Mouse (Mus musculus) neutrophil, adult 5-6 weeks (primary cell): ENCODE data around the gene Cuedc1. TPM values are rescaled to one million over a fixed set of nuclear protein-coding genes. Genes with fewer than 3 reads are reported as not detected.

ENCODE experiments used
- ATAC-seq: fragments of 151-379, 151-347 bp; 2 replicates; pipeline ENCODE4 v1.8.0; 2017; ENCODE audit warnings: mild to moderate bottlenecking, moderate TSS enrichment; ENCODE audit not compliant: insufficient number of reproducible peaks, poor library complexity, low FRiP score, severe bottlenecking; ENCODE audit errors: extremely low read depth
- total RNA-seq: library from RNA; stranded (forward); fragments of 200-1000 nt; gene quantifications from 2 replicates; pipeline ENCODE4 v1.2.3, GENCODE M21; 2017

Cuedc1 gene
- total RNA-seq, 1 experiment from 2014 or later = 6.3 TPM

DNA sequence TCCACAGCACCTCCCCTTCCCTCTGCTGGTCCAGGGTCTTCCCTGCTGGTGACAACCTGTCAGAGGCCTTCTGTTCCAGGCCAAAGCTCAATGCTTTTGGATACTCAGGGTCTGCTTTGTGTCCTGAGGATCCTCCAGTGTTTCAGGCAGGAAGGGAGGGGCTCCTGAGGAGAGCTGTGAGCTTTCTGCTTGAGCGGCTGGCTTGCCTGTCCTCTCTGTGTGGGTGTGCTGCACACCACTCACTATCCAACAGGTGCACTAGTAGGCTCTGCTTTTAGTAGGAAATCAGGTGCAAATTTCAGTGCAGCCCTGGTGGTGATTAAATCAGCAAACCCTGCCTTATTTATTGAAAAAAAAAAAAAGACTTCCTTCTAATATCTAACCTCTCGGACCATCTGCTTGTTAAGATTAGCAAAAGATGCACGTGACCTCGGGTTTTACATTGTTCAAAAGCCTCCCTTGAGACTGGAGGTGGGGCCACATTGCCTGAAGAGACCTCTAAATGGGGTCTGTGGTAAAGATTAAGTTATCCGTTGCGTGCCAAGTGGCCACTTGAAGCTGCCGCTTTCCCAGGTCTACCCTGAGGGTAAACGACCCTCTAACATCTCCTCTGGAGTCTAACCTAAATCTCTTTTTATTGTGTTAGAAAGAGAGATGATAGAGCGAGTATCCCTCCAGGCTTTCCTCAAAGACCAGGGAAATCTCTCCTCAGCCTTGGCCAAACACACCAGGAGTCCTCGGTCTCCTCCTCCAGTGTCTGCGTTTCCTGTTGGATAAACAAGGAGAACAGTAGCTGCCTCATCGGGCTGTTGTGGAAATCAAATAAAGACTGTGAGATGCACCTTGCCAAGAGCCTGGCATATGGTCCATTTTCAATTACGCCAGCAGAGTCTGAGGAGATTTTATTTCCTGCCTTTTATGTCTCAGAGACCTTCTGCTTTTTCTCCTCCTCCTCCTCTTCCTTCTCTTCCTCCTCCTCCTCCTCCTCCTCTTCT, 42.5 kb downstream of the Cuedc1 start:
- ATAC-seq = no peak

- ATAC-seq = no peak
These were observed 44.5 kb downstream of the Cuedc1 start for GRCm38 (mm10) chr11:88142362-88142761.

GRCm38 (mm10) chr11:88144100-88144499, 46.2 kb downstream of the Cuedc1 start:
- no peak for ATAC-seq

DNA sequence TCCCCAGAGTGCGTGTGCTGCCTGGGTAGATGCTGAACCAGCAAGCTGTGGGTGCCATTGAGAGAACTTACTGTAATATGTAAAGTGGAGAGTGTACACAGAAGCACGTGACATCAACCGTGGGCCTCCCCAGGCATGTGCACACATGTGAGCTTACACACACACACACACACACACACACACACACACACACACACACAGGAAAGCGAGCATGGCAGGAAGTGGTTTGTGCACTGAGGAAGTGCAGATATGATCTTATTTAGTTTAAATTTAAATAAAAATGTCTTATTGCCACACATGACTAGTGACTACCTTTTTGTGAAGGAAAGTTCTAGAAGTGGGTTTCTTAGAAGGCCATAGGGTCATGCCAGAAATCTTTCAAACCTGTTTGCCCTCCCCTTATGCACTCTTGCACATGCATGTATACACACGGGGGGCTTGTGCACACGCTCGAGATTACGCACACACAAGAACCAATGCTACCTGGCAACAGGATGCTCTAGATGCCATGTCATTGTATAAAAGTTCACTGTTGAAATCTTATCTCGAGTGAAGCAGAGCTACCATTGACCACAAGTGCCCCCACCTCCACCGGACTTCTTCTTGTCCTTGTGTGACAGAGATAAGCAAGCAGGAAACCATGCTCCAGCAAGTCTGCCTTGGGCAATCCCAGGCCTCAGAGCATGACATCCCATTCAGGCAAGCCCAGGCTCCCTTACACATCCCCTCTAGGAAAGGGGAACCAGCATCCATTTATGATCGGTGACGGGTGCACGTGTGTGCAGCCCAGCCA, 47.6 kb downstream of the Cuedc1 start:
- ATAC-seq = peak; percentile 62

- no peak for ATAC-seq
These were observed 48.6 kb downstream of the Cuedc1 start for GRCm38 (mm10) chr11:88146264-88147060.

DNA sequence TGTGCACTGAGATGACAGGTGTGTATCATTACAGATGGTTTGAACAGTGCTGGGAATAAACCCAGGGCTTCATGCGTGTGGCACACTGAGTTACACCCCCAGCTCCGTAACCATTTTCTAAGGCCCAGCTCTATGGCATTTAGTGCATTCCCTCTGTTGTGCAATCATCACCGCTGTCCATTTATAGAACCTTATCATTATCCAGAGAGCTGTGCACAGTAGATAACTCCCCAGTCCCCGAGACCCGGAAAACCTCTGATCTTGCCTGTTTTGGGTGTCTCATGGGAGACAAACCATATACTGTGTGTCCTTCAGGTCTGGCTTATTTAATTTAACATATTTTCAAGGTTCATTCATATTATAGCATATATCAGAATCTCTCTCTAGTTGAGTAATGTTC, 49.5 kb downstream of the Cuedc1 start:
- ATAC-seq = no peak

- ATAC-seq = no peak
These were observed 50.3 kb downstream of the Cuedc1 start for GRCm38 (mm10) chr11:88148015-88148637.

- peak; percentile 22; the same call in 1 of the 2 replicates for ATAC-seq
These were observed 50.9 kb downstream of the Cuedc1 start for GRCm38 (mm10) chr11:88148638-88149279.

- no peak for ATAC-seq
These were observed 53.7 kb downstream of the Cuedc1 start for GRCm38 (mm10) chr11:88151379-88152155.

GRCm38 (mm10) chr11:88153880-88154279, 56.0 kb downstream of the Cuedc1 start:
- no peak for ATAC-seq

GRCm38 (mm10) chr11:88154500-88154899, 56.6 kb downstream of the Cuedc1 start:
- no peak for ATAC-seq

DNA sequence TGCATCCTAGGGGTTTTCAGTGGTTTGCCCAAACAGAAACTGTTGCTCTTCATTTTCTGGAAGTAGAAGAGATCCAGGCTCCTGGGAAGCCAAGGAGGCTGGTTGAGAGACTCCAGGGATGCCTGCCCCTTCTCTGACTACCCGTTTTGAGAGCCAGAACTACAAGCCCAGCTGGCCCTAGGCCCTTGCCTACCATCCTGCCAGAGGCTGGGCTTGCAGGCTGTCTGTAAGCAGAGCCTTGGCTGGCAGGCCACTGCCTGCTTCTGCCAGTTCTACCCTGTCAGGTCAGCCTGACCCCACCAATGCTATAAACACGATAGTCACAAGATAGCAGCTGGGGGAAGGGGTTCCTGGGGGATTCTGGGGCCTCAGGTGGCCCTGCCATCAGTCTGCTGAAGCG, 57.6 kb downstream of the Cuedc1 start:
- no peak for ATAC-seq

- ATAC-seq = no peak
These were observed 58.1 kb downstream of the Cuedc1 start for GRCm38 (mm10) chr11:88155998-88156397.

DNA sequence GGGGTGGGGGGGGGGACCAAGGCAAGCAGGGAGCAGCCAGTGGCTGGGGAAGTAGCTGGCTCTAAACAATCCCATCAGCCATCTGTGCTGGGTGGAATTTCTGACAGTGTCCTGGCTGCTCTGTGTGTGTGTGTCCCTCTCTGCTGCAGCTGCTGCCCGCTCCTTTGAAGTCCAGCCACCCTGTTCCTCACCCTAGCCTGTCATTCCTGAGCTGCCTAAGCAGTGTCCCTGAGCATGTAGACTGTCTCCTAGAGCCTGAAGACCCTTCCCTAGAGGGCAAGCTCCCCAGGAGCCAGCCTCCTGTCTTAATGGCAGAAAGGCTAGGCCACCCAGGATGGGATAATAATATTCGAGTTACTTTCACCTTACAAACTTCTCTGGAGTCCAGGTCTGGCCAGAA, 58.5 kb downstream of the Cuedc1 start:
- ATAC-seq = no peak

GRCm38 (mm10) chr11:88158842-88159246, 61.0 kb downstream of the Cuedc1 start:
- no peak for ATAC-seq

GRCm38 (mm10) chr11:88159389-88159788, 61.5 kb downstream of the Cuedc1 start:
- no peak for ATAC-seq

DNA sequence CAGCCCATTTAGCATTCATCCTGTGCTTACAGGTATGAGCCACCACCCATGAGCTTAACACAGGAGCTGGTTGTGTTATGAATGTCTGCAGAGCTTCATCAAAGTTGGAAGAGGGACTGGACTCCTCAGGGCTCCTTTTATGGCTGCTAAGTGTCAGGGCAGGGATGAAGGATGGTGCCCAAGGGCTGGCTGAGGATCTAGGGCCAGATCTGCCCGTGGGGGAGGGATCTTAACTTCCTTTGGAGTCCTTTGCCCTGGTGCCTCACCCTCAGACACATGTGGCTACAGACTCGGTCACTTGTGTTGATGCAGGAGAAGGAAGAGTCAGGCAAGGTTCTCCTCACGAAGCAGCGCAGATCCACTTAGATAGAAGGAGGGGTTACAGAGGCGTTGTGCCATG, 62.5 kb downstream of the Cuedc1 start:
- no peak for ATAC-seq
